Mouse (Mus musculus): ENCODE results near the gene Pxdn.
A peak's percentile ranks its signal among the peaks of the same experiment; 100 is the strongest.

Gene Pxdn

GRCm38 (mm10) chr12:29952102-29952501 is 14.7 kb downstream of the Pxdn start:
- peak in 1 of 2 experiments; percentile 72 for DNase-seq (ENCODE audit: low spot score in 2 of 2)

- DNase-seq (ENCODE audit: low spot score in 2 of 2), result no peak
These were observed 16.6 kb downstream of the Pxdn start for GRCm38 (mm10) chr12:29953999-29954398.

GRCm38 (mm10) chr12:29954464-29954863 is 17.1 kb downstream of the Pxdn start:
- no peak for DNase-seq (ENCODE audit: low spot score in 2 of 2)

- DNase-seq (ENCODE audit: low spot score in 2 of 2), result no peak
These were observed 19.6 kb downstream of the Pxdn start for GRCm38 (mm10) chr12:29956969-29957368.

DNA sequence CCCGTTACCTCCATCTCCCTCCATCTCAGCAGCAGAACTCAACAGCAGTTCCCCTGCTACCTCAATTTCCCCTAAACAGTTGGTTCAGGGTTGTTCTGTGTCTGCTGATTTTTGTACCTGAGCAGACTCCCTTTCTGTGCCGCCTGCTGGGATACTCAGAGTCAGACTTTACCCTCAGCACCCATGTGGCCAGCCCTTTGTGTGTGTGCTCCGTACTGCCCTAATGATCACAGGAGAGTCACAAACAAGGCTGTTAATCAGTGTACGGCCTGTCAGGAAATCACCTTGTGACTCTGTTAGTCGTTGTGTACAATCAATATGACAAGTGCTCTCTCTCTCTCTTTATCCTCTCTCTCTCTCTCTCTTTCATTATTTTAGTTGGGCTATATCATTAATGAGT is 21.2 kb downstream of the Pxdn start:
- no peak for DNase-seq (ENCODE audit: low spot score in 2 of 2)

GRCm38 (mm10) chr12:29961041-29961440 is 23.6 kb downstream of the Pxdn start:
- no peak for DNase-seq (ENCODE audit: low spot score in 2 of 2)

DNA sequence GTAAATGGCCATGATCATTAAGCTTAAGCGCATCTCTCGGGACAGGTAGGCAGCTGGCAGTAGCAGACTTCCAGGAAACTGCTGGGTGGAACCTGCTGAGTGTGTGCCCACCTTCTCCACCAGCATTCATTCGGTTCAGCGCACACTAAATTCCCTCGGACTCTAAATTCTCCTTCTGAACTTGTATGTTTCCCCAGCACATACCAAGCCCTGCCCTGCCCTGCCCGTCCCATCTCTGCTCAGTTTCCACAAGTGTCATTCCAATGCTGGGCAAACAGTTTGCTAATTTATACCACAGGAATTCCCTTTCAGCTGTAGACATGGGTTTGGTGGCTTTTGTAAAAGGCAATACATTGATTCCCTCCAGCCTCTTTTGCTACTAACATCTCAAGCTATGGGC is 27.6 kb downstream of the Pxdn start:
- no peak for DNase-seq (ENCODE audit: low spot score in 2 of 2)

DNA sequence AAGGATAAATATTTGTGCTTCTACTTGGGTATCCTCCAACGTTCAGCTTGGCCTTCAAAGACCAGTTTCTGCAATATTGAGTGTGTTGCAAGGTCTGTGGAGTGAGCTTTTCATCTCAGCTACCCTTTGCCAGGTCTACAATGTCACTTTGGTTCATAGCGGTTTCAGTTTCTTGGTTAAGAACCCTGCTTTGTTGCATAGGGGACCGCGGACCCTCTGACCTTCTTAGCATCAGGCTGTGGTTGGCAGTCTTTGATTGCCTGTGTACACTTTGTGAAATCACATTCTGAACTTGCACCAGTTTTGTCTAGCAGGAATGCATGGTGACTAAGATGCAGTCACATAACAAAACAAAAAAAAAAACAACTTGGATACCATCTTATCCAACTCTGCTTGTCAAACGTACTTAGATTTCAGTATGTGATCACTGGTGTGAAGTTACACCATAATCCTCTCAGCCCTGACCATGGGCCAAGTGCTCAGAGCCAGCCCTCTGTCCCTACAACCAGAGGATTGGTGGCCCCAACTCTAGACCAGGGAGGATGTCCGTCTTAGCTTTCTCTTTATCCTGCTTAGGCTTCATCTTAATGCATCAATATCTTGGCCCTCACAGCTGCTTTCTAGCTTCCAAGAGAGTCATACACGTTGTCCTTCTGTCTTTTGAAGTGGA is 34.5 kb downstream of the Pxdn start:
- no peak for DNase-seq (ENCODE audit: low spot score in 2 of 2)

DNA sequence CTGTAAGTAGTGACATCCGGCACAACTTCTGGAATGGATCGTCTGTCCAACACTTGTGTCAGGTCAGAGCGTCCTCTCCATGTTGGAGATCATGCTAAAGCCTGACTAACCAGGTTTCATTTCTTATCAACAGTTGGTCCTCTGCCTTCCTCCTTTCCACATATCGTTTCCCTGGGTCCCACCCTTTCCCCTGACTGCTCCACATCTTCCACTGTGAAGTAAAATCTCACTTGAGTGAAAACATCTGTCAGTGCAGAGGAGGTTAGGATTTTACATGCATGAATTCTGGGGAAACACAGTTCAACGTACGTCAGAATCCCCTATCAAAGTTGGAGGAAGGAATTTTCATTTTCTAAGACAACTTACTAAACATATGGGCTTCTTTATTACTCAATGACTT is 35.1 kb downstream of the Pxdn start:
- DNase-seq (ENCODE audit: low spot score in 2 of 2), result no peak

DNA sequence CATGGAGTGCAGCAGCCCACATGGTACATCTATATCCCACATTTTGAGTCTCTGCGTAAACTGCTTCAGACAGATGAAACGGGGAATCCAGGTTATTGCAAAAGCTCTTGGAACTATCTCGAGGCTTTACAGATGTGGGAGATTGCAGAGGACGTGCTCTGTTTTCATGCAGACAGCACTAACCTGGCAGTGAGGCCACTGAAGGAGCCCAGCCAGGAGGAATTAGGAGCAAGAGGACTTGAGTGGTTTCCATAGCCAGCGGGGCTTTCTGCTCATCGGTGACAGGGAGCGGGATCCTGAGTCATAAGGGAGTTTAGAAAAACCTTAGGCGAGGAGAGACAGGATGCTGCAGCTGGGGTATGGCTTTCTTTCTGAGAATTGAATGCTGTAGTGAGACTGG is 42.7 kb downstream of the Pxdn start:
- DNase-seq (ENCODE audit: low spot score in 2 of 2), result peak in 1 of 2 experiments; percentile 48

- DNase-seq (ENCODE audit: low spot score in 2 of 2), result no peak
These were observed 44.4 kb downstream of the Pxdn start for GRCm38 (mm10) chr12:29981722-29982293.

DNA sequence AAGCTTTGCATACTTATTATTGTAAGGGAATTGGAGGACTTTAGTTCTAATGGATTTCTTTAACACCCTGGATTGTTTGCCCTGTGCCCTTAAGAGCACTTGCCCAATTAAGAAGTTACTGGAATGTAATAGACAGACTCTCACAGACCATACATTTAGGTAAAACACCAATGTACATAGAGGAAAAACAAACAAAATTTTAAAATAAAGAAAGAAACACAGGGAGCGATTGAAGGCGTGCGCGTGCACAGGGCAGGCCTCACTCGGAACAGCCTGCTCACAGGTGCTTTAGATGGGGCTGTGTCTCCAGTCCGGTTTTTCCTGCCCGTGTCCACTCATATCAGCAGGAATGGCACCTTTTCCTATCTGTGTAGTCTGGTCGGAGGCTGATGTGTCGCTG is 45.8 kb downstream of the Pxdn start:
- no peak for DNase-seq (ENCODE audit: low spot score in 2 of 2)

DNA sequence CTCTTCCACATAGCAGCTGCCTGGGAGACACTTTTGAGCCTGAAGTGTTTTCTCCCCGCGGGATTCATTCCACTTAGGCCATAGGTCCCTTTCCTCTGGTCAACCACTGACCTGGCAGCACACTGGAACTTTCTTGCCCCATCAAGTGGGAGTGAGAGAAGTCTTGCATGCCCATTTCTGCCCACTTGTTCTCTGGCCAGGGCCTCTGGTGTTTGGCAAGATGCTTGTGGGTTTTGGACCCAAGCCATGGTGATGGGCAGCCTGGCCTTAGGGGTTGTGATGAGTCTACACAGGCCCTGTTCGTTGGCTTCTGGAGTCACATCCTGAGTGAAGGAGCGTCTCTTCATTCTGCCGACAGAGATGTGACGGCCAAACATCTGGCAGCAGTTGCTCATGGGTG is 47.7 kb downstream of the Pxdn start:
- peak in 1 of 2 experiments; percentile 52 for DNase-seq (ENCODE audit: low spot score in 2 of 2)

GRCm38 (mm10) chr12:29986241-29986640 is 48.8 kb downstream of the Pxdn start:
- DNase-seq (ENCODE audit: low spot score in 2 of 2), result no peak

DNA sequence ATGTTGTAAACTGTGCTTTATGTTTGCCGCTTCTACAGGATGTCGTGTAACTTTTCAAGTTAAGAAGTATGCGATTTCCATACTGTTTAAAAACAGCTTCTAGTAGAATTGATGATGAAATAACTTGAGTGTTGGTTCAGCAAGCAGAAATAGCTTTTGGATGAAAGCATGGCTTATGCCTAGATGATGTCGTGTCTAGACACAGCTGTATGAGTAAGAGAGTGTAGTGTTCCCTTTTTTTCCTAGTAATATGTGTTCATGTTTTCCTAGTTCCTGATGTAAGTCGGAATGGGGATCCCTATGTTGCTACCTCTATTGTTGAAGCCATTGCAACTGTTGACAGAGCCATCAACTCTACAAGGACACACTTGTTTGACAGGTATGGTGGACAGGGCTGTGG is 61.5 kb downstream of the Pxdn start:
- no peak for DNase-seq (ENCODE audit: low spot score in 2 of 2)

GRCm38 (mm10) chr12:30001951-30002350 is 64.5 kb downstream of the Pxdn start:
- no peak for DNase-seq (ENCODE audit: low spot score in 2 of 2)

- no peak for DNase-seq (ENCODE audit: low spot score in 2 of 2)
These were observed 66.4 kb downstream of the Pxdn start for GRCm38 (mm10) chr12:30003680-30004364.

- no peak for DNase-seq (ENCODE audit: low spot score in 2 of 2)
These were observed 66.9 kb downstream of the Pxdn start for GRCm38 (mm10) chr12:30004365-30004723.

DNA sequence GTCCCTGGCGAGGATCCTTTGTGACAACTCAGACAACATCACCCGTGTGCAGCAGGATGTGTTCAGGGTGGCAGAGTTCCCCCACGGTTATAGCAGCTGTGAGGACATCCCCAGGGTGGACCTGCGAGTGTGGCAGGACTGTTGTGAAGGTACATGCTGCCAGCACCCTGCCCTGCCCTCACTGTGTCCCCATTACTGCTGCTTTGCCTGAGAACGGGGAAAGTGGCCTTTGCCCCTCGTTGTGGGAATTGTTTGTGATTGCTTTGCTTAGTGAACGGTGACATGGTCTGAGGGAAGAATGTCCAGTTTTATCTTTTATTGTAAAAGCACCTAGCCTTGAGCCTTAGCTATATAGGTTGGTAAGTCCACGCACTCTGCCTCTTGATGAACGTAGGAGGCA is 69.2 kb downstream of the Pxdn start:
- DNase-seq (ENCODE audit: low spot score in 2 of 2), result no peak

DNA sequence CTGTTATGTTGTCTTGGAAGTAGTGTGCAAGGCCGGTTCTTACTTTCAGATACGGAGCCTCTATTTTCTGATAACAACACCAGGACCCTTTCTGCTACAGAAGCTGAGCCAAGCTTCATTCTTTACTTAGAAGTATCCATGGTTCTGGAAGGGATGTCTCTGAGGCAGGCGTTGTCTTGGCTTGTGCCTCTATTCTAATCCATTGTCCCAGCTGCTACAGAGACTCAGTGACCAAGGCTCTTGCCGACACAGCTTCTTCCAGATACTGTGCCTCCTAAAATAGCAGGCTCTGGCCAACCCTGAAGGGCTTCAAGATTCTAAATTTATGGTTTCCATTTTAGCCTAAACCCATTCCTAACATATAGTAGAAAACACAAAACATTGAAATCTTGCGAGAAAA is 71.3 kb downstream of the Pxdn start:
- DNase-seq (ENCODE audit: low spot score in 2 of 2), result no peak

DNA sequence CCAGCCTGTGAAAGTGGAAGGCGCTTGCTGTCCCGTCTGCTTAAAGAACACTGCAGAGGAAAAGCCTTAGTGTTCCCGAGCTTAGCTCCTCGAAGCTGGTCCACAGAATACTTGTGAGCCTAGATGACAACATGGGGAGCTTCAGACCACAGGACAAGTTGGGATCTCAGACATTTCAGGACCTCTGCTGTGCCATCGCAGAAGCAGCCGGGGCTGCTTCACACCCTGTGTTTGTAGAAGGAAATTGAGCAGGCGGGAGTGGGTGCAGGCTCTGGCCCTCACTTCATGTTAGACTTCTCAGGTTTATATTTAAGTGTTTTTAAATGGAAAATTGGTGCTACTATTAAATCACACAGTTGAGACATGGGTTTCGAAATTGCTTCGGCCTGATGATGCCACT is 78.1 kb downstream of the Pxdn start:
- DNase-seq (ENCODE audit: low spot score in 2 of 2), result no peak

GRCm38 (mm10) chr12:30017131-30017530 is 79.7 kb downstream of the Pxdn start:
- DNase-seq (ENCODE audit: low spot score in 2 of 2), result no peak

DNA sequence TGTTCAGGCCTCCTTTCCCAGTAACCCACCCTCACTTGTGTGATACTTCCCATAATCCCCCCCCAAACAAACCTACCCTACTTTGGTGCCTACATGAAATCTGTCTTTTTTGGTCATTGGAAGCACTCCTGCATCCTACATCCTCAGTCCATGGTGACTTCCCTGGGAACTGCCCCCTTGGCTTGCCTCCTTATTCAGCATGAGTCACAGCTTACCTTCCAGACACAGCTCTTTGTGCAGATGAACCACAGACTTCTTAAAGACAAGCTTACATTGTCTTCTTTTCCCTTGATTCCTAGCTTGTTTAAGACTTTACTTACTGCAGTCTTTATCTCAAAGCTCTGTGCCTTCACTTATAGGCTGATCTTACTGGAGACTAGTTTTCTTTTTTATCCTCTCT is 83.0 kb downstream of the Pxdn start:
- no peak for DNase-seq (ENCODE audit: low spot score in 2 of 2)
